In genomic region chr1:141717510-141717909, GRCm38 (mm10) we compare ENCODE assay signal across 17 mouse cellular contexts.
DNase-seq lines count a peak whose midpoint lies in the region; ATAC-seq and TF ChIP-seq lines count a peak whose summit lies in the region.
"Had no signal": no experiment of that assay in that cellular context is flagged by ENCODE, and none has a peak within 500 bp of the region (broad histone marks: within the 10 kb centered on the region; RNA-seq: fewer than 3 reads in every experiment).

No protein-coding gene starts in this region.

- H3K9ac ChIP-seq in hindbrain, embryonic 11.5 days (ENCODE audit: low read depth, low read length): no peak overlapping the region
- no peak overlapping the region for H3K9ac ChIP-seq in forebrain, embryonic 15.5 days (replicated peaks)
- H3K9ac ChIP-seq in hindbrain, postnatal 0 days (replicated peaks; ENCODE audit: low read length): no peak overlapping the region
- no peak overlapping the region for H3K9ac ChIP-seq in neural tube, embryonic 14.5 days (replicated peaks; ENCODE audit: low read depth, low read length)
- no peak overlapping the region for H3K9ac ChIP-seq in intestine, embryonic 15.5 days

- H3K27ac ChIP-seq in hindbrain, embryonic 11.5 days (ENCODE audit: low read depth, low read length): no peak overlapping the region
- no peak overlapping the region for H3K27ac ChIP-seq in hindbrain, embryonic 10.5 days
- H3K27ac ChIP-seq in forebrain, embryonic 15.5 days (replicated peaks): no peak overlapping the region
- H3K27ac ChIP-seq in hindbrain, postnatal 0 days: no peak overlapping the region
- H3K27ac ChIP-seq in neural tube, embryonic 14.5 days (ENCODE audit: low read depth, low read length): no peak overlapping the region
- H3K27ac ChIP-seq in intestine, embryonic 15.5 days: no peak overlapping the region
- H3K27ac ChIP-seq in thymus, adult 2 months (ENCODE audit: control insufficient read depth, insufficient read depth, low read length): no peak overlapping the region

- peak; percentile 53; the same call in 1 of the 2 replicates for ATAC-seq in hindbrain, embryonic 11.5 days (ENCODE audit: low FRiP score)
- ATAC-seq in forebrain, embryonic 15.5 days (replicated peaks): peak; percentile 78
- no peak for ATAC-seq in hindbrain, postnatal 0 days
- peak; percentile 88 for ATAC-seq in neural tube, embryonic 14.5 days (ENCODE audit: low read depth)
- ATAC-seq in intestine, embryonic 15.5 days: no peak
- ATAC-seq: inflammation-experienced regulatory T-cells, adult 6 months had no signal

- no peaks in the 10 kb centered on the region for H3K4me1 ChIP-seq in hindbrain, embryonic 11.5 days (replicated peaks; ENCODE audit: control insufficient read depth, insufficient read depth, low read length)
- peaks cover 10% of the 10 kb centered on the region; the same call in 1 of the 2 replicates for H3K4me1 ChIP-seq in hindbrain, embryonic 10.5 days (replicated peaks)
- peaks cover 5% of the 10 kb centered on the region; the same call in 1 of the 2 replicates for H3K4me1 ChIP-seq in forebrain, embryonic 15.5 days
- H3K4me1 ChIP-seq in hindbrain, postnatal 0 days (ENCODE audit: insufficient read depth, low read length): no peaks in the 10 kb centered on the region
- H3K4me1 ChIP-seq in neural tube, embryonic 14.5 days (ENCODE audit: control insufficient read depth, insufficient read depth, low read length): 0 out of 2 replicates have a peak, but pooled peaks cover 5% of the 10 kb centered on the region
- no peaks in the 10 kb centered on the region for H3K4me1 ChIP-seq in intestine, embryonic 15.5 days (replicated peaks)
- no peaks in the 10 kb centered on the region for H3K4me1 ChIP-seq in thymus, adult 2 months (replicated peaks; ENCODE audit: control insufficient read depth, insufficient read depth, low read length)

- DNase-seq in hindbrain, embryonic 11.5 days (ENCODE audit: low spot score): peak; percentile 11
- no peak for DNase-seq in hindbrain, embryonic 10.5 days (ENCODE audit: low spot score)
- DNase-seq in hindbrain, postnatal 0 days (ENCODE audit: low spot score): peak; percentile 48
- DNase-seq in ovary, postnatal 36 days (ENCODE audit: low spot score): no peak
- DNase-seq in thymus, adult 2 months: no peak
- DNase-seq: adrenal gland, adult 8-10 months; B cell, adult 2 months; cerebellum, adult 11-12 months; gastrocnemius, postnatal 10 days; lung, adult 2 months; right cerebral cortex, postnatal 14 days; thymus, postnatal 36 days had no signal

- TF ChIP-seq POLR2A in thymus, adult 2 months (IDR thresholded peaks at IDR 0.05; ENCODE audit: control insufficient read depth, extremely low read depth, insufficient read depth, low read length, poor library complexity): no peak

- H3K4me3 ChIP-seq in hindbrain, embryonic 11.5 days (ENCODE audit: low read depth, low read length): no peak overlapping the region
- no peak overlapping the region for H3K4me3 ChIP-seq in hindbrain, embryonic 10.5 days
- no peak overlapping the region for H3K4me3 ChIP-seq in forebrain, embryonic 15.5 days
- H3K4me3 ChIP-seq in hindbrain, postnatal 0 days (ENCODE audit: low read length): no peak overlapping the region
- H3K4me3 ChIP-seq in neural tube, embryonic 14.5 days (ENCODE audit: low read depth, low read length): no peak overlapping the region
- H3K4me3 ChIP-seq in intestine, embryonic 15.5 days (replicated peaks): no peak overlapping the region
- H3K4me3 ChIP-seq in thymus, adult 2 months (ENCODE audit: control insufficient read depth, insufficient read depth, low read length): no peak overlapping the region

- H3K4me2 ChIP-seq in hindbrain, embryonic 11.5 days (replicated peaks; ENCODE audit: low read depth, low read length): no peak overlapping the region
- no peak overlapping the region for H3K4me2 ChIP-seq in forebrain, embryonic 15.5 days (replicated peaks)
- 0 out of 2 replicates have a peak overlapping the region, but pooled peaks have one; percentile 25 for H3K4me2 ChIP-seq in hindbrain, postnatal 0 days (ENCODE audit: low read depth, low read length)
- H3K4me2 ChIP-seq in neural tube, embryonic 14.5 days (ENCODE audit: low read depth, low read length): no peak overlapping the region
- H3K4me2 ChIP-seq in intestine, embryonic 15.5 days (replicated peaks): no peak overlapping the region
- H3K4me2 ChIP-seq: liver, embryonic 11.5 days had no signal

- no peak for TF ChIP-seq CTCF in hindbrain, postnatal 0 days (IDR thresholded peaks at IDR 0.05; ENCODE audit: low read depth)
- no peak for TF ChIP-seq CTCF in thymus, adult 2 months (IDR thresholded peaks at IDR 0.05; ENCODE audit: borderline replicate concordance, control insufficient read depth, extremely low read depth, insufficient read depth, low read length, poor library complexity)

- WGBS in hindbrain, embryonic 11.5 days: 29% methylated on average over 6 of the region's 6 CpGs
- WGBS in hindbrain, embryonic 10.5 days: 35% methylated on average over 6 of the region's 6 CpGs
- 14% methylated on average over 6 of the region's 6 CpGs for WGBS in forebrain, embryonic 15.5 days
- WGBS in hindbrain, postnatal 0 days: 11% methylated on average over 6 of the region's 6 CpGs
- WGBS in neural tube, embryonic 14.5 days: 12% methylated on average over 6 of the region's 6 CpGs
- 40% methylated on average over 6 of the region's 6 CpGs for WGBS in intestine, embryonic 15.5 days
- 69% methylated on average over 6 of the region's 6 CpGs for WGBS in thymus, adult 2 months

- H3K27me3 ChIP-seq in hindbrain, embryonic 11.5 days (ENCODE audit: control insufficient read depth, insufficient read depth, low read length): no peaks in the 10 kb centered on the region
- no peaks in the 10 kb centered on the region for H3K27me3 ChIP-seq in hindbrain, embryonic 10.5 days (ENCODE audit: insufficient read depth, poor library complexity, severe bottlenecking)
- no peaks in the 10 kb centered on the region for H3K27me3 ChIP-seq in forebrain, embryonic 15.5 days
- H3K27me3 ChIP-seq in hindbrain, postnatal 0 days (ENCODE audit: insufficient read depth, low read length): no peaks in the 10 kb centered on the region
- no peaks in the 10 kb centered on the region for H3K27me3 ChIP-seq in neural tube, embryonic 14.5 days (ENCODE audit: control insufficient read depth, insufficient read depth, low read length)
- H3K27me3 ChIP-seq in intestine, embryonic 15.5 days (replicated peaks): no peaks in the 10 kb centered on the region
- no peaks in the 10 kb centered on the region for H3K27me3 ChIP-seq in thymus, adult 2 months (ENCODE audit: control insufficient read depth, insufficient read depth, low read length)

- no peaks in the 10 kb centered on the region for H3K36me3 ChIP-seq in hindbrain, embryonic 11.5 days (ENCODE audit: control insufficient read depth, insufficient read depth, low read length)
- H3K36me3 ChIP-seq in hindbrain, embryonic 10.5 days: no peaks in the 10 kb centered on the region
- H3K36me3 ChIP-seq in forebrain, embryonic 15.5 days: no peaks in the 10 kb centered on the region
- no peaks in the 10 kb centered on the region for H3K36me3 ChIP-seq in hindbrain, postnatal 0 days (ENCODE audit: insufficient read depth, low read length)
- no peaks in the 10 kb centered on the region for H3K36me3 ChIP-seq in neural tube, embryonic 14.5 days (ENCODE audit: control insufficient read depth, insufficient read depth, low read length)
- H3K36me3 ChIP-seq in intestine, embryonic 15.5 days: no peaks in the 10 kb centered on the region
- H3K36me3 ChIP-seq in thymus, adult 2 months (ENCODE audit: control insufficient read depth, insufficient read depth, low read length): no peaks in the 10 kb centered on the region

- no peaks in the 10 kb centered on the region for H3K9me3 ChIP-seq in hindbrain, embryonic 11.5 days (ENCODE audit: control insufficient read depth, low read length)
- H3K9me3 ChIP-seq in hindbrain, embryonic 10.5 days: no peaks in the 10 kb centered on the region
- H3K9me3 ChIP-seq in forebrain, embryonic 15.5 days: no peaks in the 10 kb centered on the region
- H3K9me3 ChIP-seq in hindbrain, postnatal 0 days (ENCODE audit: low read length): no peaks in the 10 kb centered on the region
- no peaks in the 10 kb centered on the region for H3K9me3 ChIP-seq in neural tube, embryonic 14.5 days (ENCODE audit: control insufficient read depth, low read length)
- H3K9me3 ChIP-seq in intestine, embryonic 15.5 days: no peaks in the 10 kb centered on the region

Comparison
In these comparisons a context has a peak if more than half of its experiments do, and no peak if none do; other contexts are left out.
1. ATAC-seq: peak in hindbrain, embryonic 11.5 days (single experiment), forebrain, embryonic 15.5 days (single experiment) and neural tube, embryonic 14.5 days (single experiment); none in hindbrain, postnatal 0 days (single experiment) and intestine, embryonic 15.5 days (single experiment).
2. DNase-seq: peak in hindbrain, embryonic 11.5 days (single experiment) and hindbrain, postnatal 0 days (single experiment); none in hindbrain, embryonic 10.5 days (single experiment), ovary, postnatal 36 days (single experiment) and thymus, adult 2 months (single experiment).